11 mouse cellular contexts compared by ENCODE assay signal in the genomic region with DNA sequence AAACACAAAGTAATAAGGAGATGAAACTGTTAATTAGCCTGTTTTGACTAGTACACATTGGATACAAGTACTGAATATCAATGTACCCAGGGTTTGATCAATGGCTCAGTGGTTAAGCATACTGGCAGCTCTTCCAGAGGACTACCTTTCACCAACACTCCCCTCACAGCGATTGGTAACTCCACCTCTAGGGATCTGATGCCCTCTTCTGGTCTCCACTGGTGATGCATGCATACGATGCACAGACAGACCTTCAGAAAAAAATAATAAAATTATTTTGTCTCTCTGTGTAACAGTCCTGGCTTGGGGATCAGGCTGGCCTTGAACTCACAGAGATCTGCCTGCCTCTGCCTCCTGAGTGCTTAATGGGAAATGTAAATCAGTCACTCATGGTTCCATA. TPM values are rescaled to one million over a fixed set of nuclear protein-coding genes. Genes with fewer than 3 reads are reported as not detected.
DNase-seq lines count a peak whose midpoint lies in the region; ATAC-seq and TF ChIP-seq lines count a peak whose summit lies in the region.
"Had no signal": no experiment of that assay in that cellular context is flagged by ENCODE, and none has a peak within 500 bp of the region (broad histone marks: within the 10 kb centered on the region; RNA-seq: fewer than 3 reads in every experiment).

No protein-coding gene starts in this region.

- ATAC-seq in hindbrain, postnatal 0 days = no peak
- ATAC-seq in hindbrain, embryonic 14.5 days (ENCODE audit: low FRiP score) = no peak
- no peak for ATAC-seq in neural tube, embryonic 15.5 days (ENCODE audit: low FRiP score)

- WGBS in hindbrain, postnatal 0 days = 43% methylated on average over 2 of the region's 2 CpGs
- 63% methylated on average over 2 of the region's 2 CpGs for WGBS in hindbrain, embryonic 14.5 days
- 26% methylated on average over 2 of the region's 2 CpGs for WGBS in lung, adult 2 months
- WGBS in neural tube, embryonic 15.5 days = 56% methylated on average over 2 of the region's 2 CpGs

- no peak overlapping the region for H3K4me2 ChIP-seq in hindbrain, postnatal 0 days (ENCODE audit: low read depth, low read length)
- H3K4me2 ChIP-seq in hindbrain, embryonic 14.5 days (replicated peaks) = no peak overlapping the region
- no peak overlapping the region for H3K4me2 ChIP-seq in neural tube, embryonic 15.5 days
- H3K4me2 ChIP-seq: stomach, embryonic 15.5 days had no signal

- no peak for DNase-seq in hindbrain, postnatal 0 days (ENCODE audit: low spot score)
- DNase-seq in hindbrain, embryonic 14.5 days (ENCODE audit: low spot score) = no peak
- peak; percentile 46 to 54 for DNase-seq in B cell, adult 2 months
- DNase-seq in adrenal gland, postnatal 25 days = peak; percentile 16
- peak; percentile 35 for DNase-seq in lung, adult 2 months
- DNase-seq in frontal cortex, postnatal 36 days (ENCODE audit: low spot score in 2 of 2) = no peak
- DNase-seq in left cerebral cortex, adult 11 months (ENCODE audit: low spot score) = no peak

- no peak overlapping the region for H3K9ac ChIP-seq in hindbrain, postnatal 0 days (replicated peaks; ENCODE audit: low read length)
- H3K9ac ChIP-seq in hindbrain, embryonic 14.5 days = no peak overlapping the region
- H3K9ac ChIP-seq in neural tube, embryonic 15.5 days (replicated peaks) = no peak overlapping the region
- H3K9ac ChIP-seq: stomach, embryonic 15.5 days had no signal

- no peaks in the 10 kb centered on the region for H3K27me3 ChIP-seq in hindbrain, postnatal 0 days (ENCODE audit: insufficient read depth, low read length)
- H3K27me3 ChIP-seq in hindbrain, embryonic 14.5 days (ENCODE audit: control insufficient read depth, insufficient read depth, low read length) = no peaks in the 10 kb centered on the region
- no peaks in the 10 kb centered on the region for H3K27me3 ChIP-seq in neural tube, embryonic 15.5 days (replicated peaks)
- H3K27me3 ChIP-seq: stomach, embryonic 15.5 days had no signal

- H3K9me3 ChIP-seq in hindbrain, postnatal 0 days (ENCODE audit: low read length) = no peaks in the 10 kb centered on the region
- no peaks in the 10 kb centered on the region for H3K9me3 ChIP-seq in hindbrain, embryonic 14.5 days (ENCODE audit: control insufficient read depth, low read length)
- no peaks in the 10 kb centered on the region for H3K9me3 ChIP-seq in neural tube, embryonic 15.5 days (replicated peaks)
- H3K9me3 ChIP-seq: stomach, embryonic 15.5 days had no signal

- no peak overlapping the region for H3K4me3 ChIP-seq in hindbrain, postnatal 0 days (ENCODE audit: low read length)
- no peak overlapping the region for H3K4me3 ChIP-seq in hindbrain, embryonic 14.5 days (replicated peaks; ENCODE audit: low read length)
- no peak overlapping the region for H3K4me3 ChIP-seq in lung, adult 2 months (replicated peaks; ENCODE audit: extremely low read depth, low read depth, low read length)
- no peak overlapping the region for H3K4me3 ChIP-seq in neural tube, embryonic 15.5 days (replicated peaks)
- H3K4me3 ChIP-seq: stomach, embryonic 15.5 days had no signal

- no peak for TF ChIP-seq POLR2A in lung, adult 2 months (IDR thresholded peaks at IDR 0.05; ENCODE audit: borderline replicate concordance, extremely low read depth, low read depth, low read length)

- no peak overlapping the region for H3K27ac ChIP-seq in hindbrain, postnatal 0 days
- H3K27ac ChIP-seq in hindbrain, embryonic 14.5 days = no peak overlapping the region
- no peak overlapping the region for H3K27ac ChIP-seq in neural tube, embryonic 15.5 days (replicated peaks)
- H3K27ac ChIP-seq: macrophage; stomach, embryonic 15.5 days had no signal

- peak; percentile 41 for TF ChIP-seq CTCF in hindbrain, postnatal 0 days (IDR thresholded peaks at IDR 0.05; ENCODE audit: low read depth)
- peak; percentile 45 for TF ChIP-seq CTCF in lung, adult 2 months (IDR thresholded peaks at IDR 0.05; ENCODE audit: insufficient read depth, low read length)

- H3K4me1 ChIP-seq in hindbrain, postnatal 0 days (ENCODE audit: insufficient read depth, low read length) = no peaks in the 10 kb centered on the region
- H3K4me1 ChIP-seq in hindbrain, embryonic 14.5 days (replicated peaks; ENCODE audit: control insufficient read depth, insufficient read depth, low read length) = no peaks in the 10 kb centered on the region
- H3K4me1 ChIP-seq in lung, adult 2 months (ENCODE audit: control insufficient read depth, insufficient read depth, low read length) = no peaks in the 10 kb centered on the region
- no peaks in the 10 kb centered on the region for H3K4me1 ChIP-seq in neural tube, embryonic 15.5 days
- H3K4me1 ChIP-seq: stomach, embryonic 15.5 days had no signal

- no peaks in the 10 kb centered on the region for H3K36me3 ChIP-seq in hindbrain, postnatal 0 days (ENCODE audit: insufficient read depth, low read length)
- no peaks in the 10 kb centered on the region for H3K36me3 ChIP-seq in hindbrain, embryonic 14.5 days (replicated peaks; ENCODE audit: control insufficient read depth, insufficient read depth)
- H3K36me3 ChIP-seq in neural tube, embryonic 15.5 days = no peaks in the 10 kb centered on the region
- H3K36me3 ChIP-seq: stomach, embryonic 15.5 days had no signal

RNA-seq across cellular contexts. Expression of a gene that starts 15.3 kb away (rescaled TPM):
- total RNA-seq in hindbrain, postnatal 0 days (2014; rRNA removed) = 181 and 252 TPM in 2 replicates
- polyA plus RNA-seq in hindbrain, postnatal 0 days (2015; fragmentation: Nextera tagmentation; extraction: Ambion mirVana) = 476 and 491 TPM in 2 replicates
- 498 and 539 TPM in 2 replicates for polyA plus RNA-seq in hindbrain, embryonic 14.5 days (2014; fragmentation: Nextera tagmentation; extraction: Ambion mirVana)
- 357 and 391 TPM in 2 replicates for total RNA-seq in adrenal gland, postnatal 25 days (2021)
- 119 and 162 TPM in 2 replicates for polyA plus RNA-seq in lung, adult 2 months (2012; rRNA removed)
- polyA plus RNA-seq in neural tube, embryonic 15.5 days (2015; fragmentation: Nextera tagmentation; extraction: Ambion mirVana) = 481 and 531 TPM in 2 replicates

RNA-seq across cellular contexts. Expression of a gene that starts 21.9 kb away (rescaled TPM):
- total RNA-seq in hindbrain, postnatal 0 days (2014; rRNA removed) = 1.6 and 2.1 TPM in 2 replicates
- 0.74 and 0.88 TPM in 2 replicates for polyA plus RNA-seq in hindbrain, postnatal 0 days (2015; fragmentation: Nextera tagmentation; extraction: Ambion mirVana)
- 0.89 and 1.1 TPM in 2 replicates for polyA plus RNA-seq in hindbrain, embryonic 14.5 days (2014; fragmentation: Nextera tagmentation; extraction: Ambion mirVana)
- 0.30 and 0.48 TPM in 2 replicates for total RNA-seq in adrenal gland, postnatal 25 days (2021)
- 0.12 and 0.18 TPM in 2 replicates for polyA plus RNA-seq in lung, adult 2 months (2012; rRNA removed)
- 0.33 and 0.65 TPM in 2 replicates for polyA plus RNA-seq in neural tube, embryonic 15.5 days (2015; fragmentation: Nextera tagmentation; extraction: Ambion mirVana)
- polyA plus RNA-seq: heart, embryonic 14.5 days; macrophage; stomach, embryonic 15.5 days had no signal

RNA-seq across cellular contexts. Expression of a gene that starts 52.4 kb away (rescaled TPM):
- not detected in 2 replicates for total RNA-seq in hindbrain, postnatal 0 days (2014; rRNA removed)
- polyA plus RNA-seq in hindbrain, postnatal 0 days (2015; fragmentation: Nextera tagmentation; extraction: Ambion mirVana) = not detected in 2 replicates
- not detected in 2 replicates for polyA plus RNA-seq in hindbrain, embryonic 14.5 days (2014; fragmentation: Nextera tagmentation; extraction: Ambion mirVana)
- not detected in 2 replicates for total RNA-seq in adrenal gland, postnatal 25 days (2021)
- polyA plus RNA-seq in lung, adult 2 months (2012; rRNA removed) = 0.28 TPM in 1 of 2 replicates, not detected in the other
- polyA plus RNA-seq in neural tube, embryonic 15.5 days (2015; fragmentation: Nextera tagmentation; extraction: Ambion mirVana) = not detected in 2 replicates
- polyA plus RNA-seq: heart, embryonic 14.5 days; macrophage; stomach, embryonic 15.5 days had no signal

Comparison
In these comparisons a context has a peak if more than half of its experiments do, and no peak if none do; other contexts are left out.
1. DNase-seq: peak in B cell, adult 2 months (2 of 2), adrenal gland, postnatal 25 days (single experiment) and lung, adult 2 months (single experiment); none in hindbrain, postnatal 0 days (single experiment), hindbrain, embryonic 14.5 days (single experiment), frontal cortex, postnatal 36 days (0 of 2) and left cerebral cortex, adult 11 months (single experiment).